Mouse (Mus musculus) heart, adult 2 months (tissue): ENCODE measurements around the gene Limk1.

Source experiments
- CTCF ChIP-seq: fragments of 200-600 bp; IDR thresholded peaks from 2 replicates; pipeline ENCODE4 v1.8.1; 2022; ENCODE audit warnings: antibody characterized with exemption, mild to moderate bottlenecking, moderate library complexity
- EP300 ChIP-seq: fragments of 200-500 bp; IDR thresholded peaks from 2 replicates; pipeline ENCODE4 v1.6.1; 2011; ENCODE audit warnings: low read depth, low read length, control low read depth; ENCODE audit not compliant: insufficient read depth
- POLR2A ChIP-seq: fragments of 200-500 bp; IDR thresholded peaks from 2 replicates; pipeline ENCODE4 v1.6.1; 2011; ENCODE audit warnings: mild to moderate bottlenecking, low read depth, low read length, control low read depth; ENCODE audit not compliant: insufficient read depth

DNA sequence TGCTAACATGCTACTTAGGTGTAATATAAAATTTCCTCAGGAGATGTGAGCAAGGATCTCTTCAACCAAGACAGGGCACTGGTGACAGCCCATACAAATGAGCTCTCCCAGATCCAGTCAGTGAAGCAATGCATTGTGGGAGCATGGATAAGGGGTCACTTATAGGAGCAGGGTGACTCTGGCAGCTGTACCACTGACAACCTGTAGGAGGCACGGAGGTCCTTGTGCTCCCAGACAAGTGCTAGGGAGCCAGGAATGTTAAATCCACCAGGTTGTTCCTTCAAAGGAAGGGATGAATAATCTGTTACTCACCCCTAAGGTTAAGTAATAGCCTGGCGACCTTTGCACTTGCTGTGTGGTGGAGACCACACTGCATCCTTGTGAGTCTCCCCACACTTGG lies 6.7 kb upstream of the Limk1 start:
- TF ChIP-seq POLR2A (no peak), EP300 (no peak), CTCF (peak; percentile 9; the same call in 1 of the 2 replicates)
